Mouse (Mus musculus): ENCODE results near the gene Rab2b. TPM values are rescaled to one million over a fixed set of nuclear protein-coding genes. Genes with fewer than 3 reads are reported as not detected.

Gene Rab2b
- polyA plus RNA-seq, 1 experiment from 2014 or later: 16.4 TPM

Other genes starting within 250 kb of the Rab2b start
- not detected in 2 replicates for gene Olfr221, start 237.1 kb downstream of the Rab2b start, polyA plus RNA-seq (2014; fragmentation: Nextera tagmentation; extraction: Ambion mirVana)
- gene Hnrnpc, start 175.5 kb downstream of the Rab2b start, polyA plus RNA-seq (2014; fragmentation: Nextera tagmentation; extraction: Ambion mirVana): 456 and 484 TPM in 2 replicates
- 46.5 and 49.7 TPM in 2 replicates for gene Rpgrip1, start 168.8 kb downstream of the Rab2b start, polyA plus RNA-seq (2014; fragmentation: Nextera tagmentation; extraction: Ambion mirVana)
- gene Supt16, start 82.1 kb downstream of the Rab2b start, polyA plus RNA-seq (2014; fragmentation: Nextera tagmentation; extraction: Ambion mirVana): 28.0 and 50.5 TPM in 2 replicates
- 34.5 and 36.9 TPM in 2 replicates for gene Chd8, start 21.8 kb downstream of the Rab2b start, polyA plus RNA-seq (2014; fragmentation: Nextera tagmentation; extraction: Ambion mirVana)
- 36.5 and 43.8 TPM in 2 replicates for gene Tox4, start 399 bp downstream of the Rab2b start, polyA plus RNA-seq (2014; fragmentation: Nextera tagmentation; extraction: Ambion mirVana)
- gene Mettl3, start 25.6 kb upstream of the Rab2b start, polyA plus RNA-seq (2014; fragmentation: Nextera tagmentation; extraction: Ambion mirVana): 29.3 and 30.7 TPM in 2 replicates
- 9.8 and 12.0 TPM in 2 replicates for gene Sall2, start 49.2 kb upstream of the Rab2b start, polyA plus RNA-seq (2014; fragmentation: Nextera tagmentation; extraction: Ambion mirVana)
- gene Olfr1513, start 76.9 kb upstream of the Rab2b start, polyA plus RNA-seq (2014; fragmentation: Nextera tagmentation; extraction: Ambion mirVana): not detected in 2 replicates
- gene Olfr1512, start 99.6 kb upstream of the Rab2b start, polyA plus RNA-seq (2014; fragmentation: Nextera tagmentation; extraction: Ambion mirVana): not detected in 2 replicates
- gene Olfr1511, start 117.8 kb upstream of the Rab2b start, polyA plus RNA-seq (2014; fragmentation: Nextera tagmentation; extraction: Ambion mirVana): not detected in 2 replicates
- not detected in 2 replicates for gene Olfr1510, start 134.8 kb upstream of the Rab2b start, polyA plus RNA-seq (2014; fragmentation: Nextera tagmentation; extraction: Ambion mirVana)
- not detected in 2 replicates for gene Olfr1509, start 163.4 kb upstream of the Rab2b start, polyA plus RNA-seq (2014; fragmentation: Nextera tagmentation; extraction: Ambion mirVana)
- not detected in 2 replicates for gene Olfr1508, start 187.9 kb upstream of the Rab2b start, polyA plus RNA-seq (2014; fragmentation: Nextera tagmentation; extraction: Ambion mirVana)
- gene Olfr1507, start 216.2 kb upstream of the Rab2b start, polyA plus RNA-seq (2014; fragmentation: Nextera tagmentation; extraction: Ambion mirVana): not detected in 2 replicates

Measured in heart, embryonic 11.5 days (tissue).